Mouse (Mus musculus) thymus, postnatal 14 days (tissue): ENCODE measurements around the gene Prkcb.

ENCODE experiments used
- DNase-seq: peaks from one replicate; pipeline ENCODE4 v3.0.0; 2021

Prkcb gene

DNA sequence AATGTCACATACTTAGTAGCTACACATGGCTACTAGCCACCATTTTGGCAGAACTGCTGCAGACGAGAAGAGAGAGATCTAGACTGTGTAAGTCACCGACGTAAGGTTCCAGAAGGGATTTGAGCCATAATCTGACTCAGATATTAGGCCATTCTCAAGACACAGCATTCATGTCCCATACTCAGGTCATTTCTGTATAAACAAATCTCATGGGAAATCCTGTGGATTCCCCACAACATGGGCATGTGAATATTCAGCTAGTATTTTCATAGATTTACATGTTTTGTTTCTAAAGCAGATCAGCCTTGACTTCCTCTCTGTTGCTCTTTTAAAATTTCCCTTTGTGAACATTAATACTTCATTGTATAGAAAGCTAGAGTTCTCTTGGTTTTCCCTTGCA is 39.4 kb downstream of the Prkcb start:
- no peak for DNase-seq

- DNase-seq: no peak
Measured at GRCm38 (mm10) chr7:122328466-122328865, 39.9 kb downstream of the Prkcb start.

DNA sequence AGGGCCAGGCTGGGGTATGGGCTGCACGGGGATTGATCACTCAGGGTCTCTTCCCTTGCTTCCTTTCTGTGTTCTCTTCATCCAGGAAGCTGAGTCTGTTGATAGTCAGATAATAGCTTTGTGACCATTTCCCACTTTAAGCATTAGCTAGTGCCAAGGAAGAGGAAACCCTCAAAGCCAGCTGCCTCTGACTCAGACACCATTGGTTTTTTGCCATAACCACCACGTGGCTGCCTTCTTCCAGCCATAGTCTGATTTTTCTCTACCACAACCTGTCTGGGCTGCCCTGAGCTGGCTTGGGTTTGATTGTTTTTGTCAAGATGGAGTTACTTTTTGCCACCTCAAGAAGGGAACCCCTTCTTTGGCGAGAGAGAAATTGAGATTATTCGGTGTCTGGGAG is 41.0 kb downstream of the Prkcb start:
- DNase-seq: no peak

- DNase-seq: no peak
Measured at GRCm38 (mm10) chr7:122333686-122334085, 45.1 kb downstream of the Prkcb start.

DNA sequence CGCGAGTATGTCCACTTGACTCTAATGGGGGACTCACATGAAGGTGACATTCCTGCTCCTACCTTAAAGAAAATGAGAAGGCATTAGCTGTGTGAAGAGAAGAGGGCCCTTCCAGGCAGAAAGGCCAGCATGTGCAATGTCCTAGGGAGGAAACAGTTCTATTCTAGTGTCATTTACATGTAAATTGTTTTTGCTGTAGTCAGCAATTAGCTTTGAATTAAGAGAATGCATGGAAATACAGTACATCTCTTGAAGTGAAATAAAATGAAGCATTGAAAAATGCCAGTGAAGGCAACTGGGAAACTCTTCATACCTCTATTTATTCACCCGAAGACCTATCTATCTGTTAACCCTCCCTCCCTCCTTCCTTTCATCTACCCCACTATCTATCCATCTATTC is 48.8 kb downstream of the Prkcb start:
- no peak for DNase-seq

GRCm38 (mm10) chr7:122338055-122338454 is 49.5 kb downstream of the Prkcb start:
- DNase-seq: peak; percentile 20

GRCm38 (mm10) chr7:122339476-122339875 is 50.9 kb downstream of the Prkcb start:
- DNase-seq: no peak

GRCm38 (mm10) chr7:122341813-122342212 is 53.3 kb downstream of the Prkcb start:
- no peak for DNase-seq

DNA sequence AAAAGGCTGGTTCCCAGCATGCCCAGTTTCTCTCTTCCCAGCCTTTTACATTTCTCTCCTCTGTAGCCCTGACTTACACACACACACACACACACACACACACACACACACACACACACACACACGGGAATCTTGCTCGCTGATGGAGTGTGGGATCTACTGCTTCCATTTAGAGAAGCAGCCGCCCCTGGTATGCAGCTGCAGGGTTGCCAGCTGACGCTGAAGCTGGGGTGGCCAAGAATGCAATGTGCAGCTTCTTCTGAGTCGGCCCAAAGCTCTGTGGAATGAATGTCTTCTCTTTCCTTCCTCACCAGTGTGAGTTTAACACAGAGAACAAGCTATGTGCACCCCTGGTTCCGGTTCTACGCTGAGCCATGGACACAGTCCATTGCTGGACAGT is 56.1 kb downstream of the Prkcb start:
- no peak for DNase-seq

- DNase-seq: no peak
Measured at GRCm38 (mm10) chr7:122346251-122347242, 58.0 kb downstream of the Prkcb start.

GRCm38 (mm10) chr7:122347433-122347832 is 58.9 kb downstream of the Prkcb start:
- DNase-seq: no peak

- no peak for DNase-seq
Measured at GRCm38 (mm10) chr7:122349961-122350360, 61.4 kb downstream of the Prkcb start.

DNA sequence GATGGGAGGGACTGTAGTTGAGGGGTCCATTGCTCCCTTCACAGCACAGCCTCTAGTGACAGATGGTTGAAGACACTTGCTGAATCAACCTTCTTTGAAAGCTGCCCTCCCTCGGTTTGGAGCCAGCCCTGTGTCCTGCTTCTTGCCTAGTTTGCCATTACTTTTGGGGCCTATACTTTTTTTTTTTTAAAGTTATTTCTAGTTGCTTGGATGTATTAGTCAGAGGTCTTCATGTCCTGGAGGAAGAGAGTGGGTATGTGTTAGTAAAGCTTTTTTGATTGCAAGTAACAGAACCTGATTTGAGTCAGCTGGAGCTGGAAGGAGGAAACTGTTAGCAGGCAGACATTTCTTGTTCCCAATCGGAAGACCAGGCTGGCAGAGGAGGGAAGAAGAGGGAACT is 62.2 kb downstream of the Prkcb start:
- DNase-seq: no peak

DNA sequence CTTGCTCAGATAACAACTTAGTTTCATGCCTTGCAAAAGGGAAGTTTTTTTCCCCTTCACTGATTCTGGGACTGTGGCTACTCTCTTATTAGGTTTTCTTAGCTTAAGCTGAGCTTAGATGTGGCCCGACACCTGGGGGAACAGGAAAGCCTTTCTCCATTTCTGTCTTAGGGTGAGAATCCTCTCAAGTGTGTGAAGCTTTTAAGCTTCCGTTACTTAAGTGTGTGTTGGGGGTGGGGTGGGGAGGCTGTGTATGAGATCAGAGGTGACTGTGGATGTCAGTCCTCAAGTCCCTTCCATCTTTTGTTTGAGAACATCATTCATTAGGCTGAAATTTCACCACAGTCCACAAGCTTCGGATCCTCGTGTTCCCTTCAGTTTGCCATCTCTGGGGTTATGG is 63.3 kb downstream of the Prkcb start:
- DNase-seq: peak; percentile 85

DNA sequence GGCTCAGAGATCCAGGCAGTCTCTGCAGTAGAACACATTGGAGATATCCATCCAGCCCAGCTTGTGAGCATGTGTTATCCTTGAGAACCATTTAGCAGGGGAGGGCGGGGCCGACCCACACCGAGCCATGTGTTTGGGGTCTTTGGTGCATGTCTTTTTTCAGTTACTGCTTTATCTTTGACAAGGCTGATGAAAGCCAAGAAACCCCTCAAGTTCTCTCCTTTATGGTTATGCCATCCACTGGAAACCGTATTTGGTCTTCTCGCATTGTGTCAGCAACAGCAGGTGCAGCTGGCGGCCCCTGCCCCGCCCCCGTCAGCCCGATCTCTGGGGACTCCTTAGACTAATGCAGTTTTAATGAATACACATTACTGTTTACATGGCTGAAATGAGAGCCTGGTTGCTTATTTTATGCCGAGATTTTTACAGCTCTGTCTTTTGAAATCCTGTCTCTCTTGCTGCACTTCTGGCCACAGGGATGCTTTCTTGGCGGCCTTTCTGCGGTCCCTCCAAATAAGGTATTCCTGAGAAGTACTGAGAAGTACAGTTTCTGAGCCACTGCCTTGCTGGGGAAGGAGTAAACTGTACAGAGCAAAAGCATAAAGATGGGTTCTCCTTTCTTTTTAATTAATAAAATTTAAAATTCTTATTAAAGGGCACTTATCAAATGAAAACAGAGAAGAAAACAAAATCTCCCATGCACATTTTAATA is 64.2 kb downstream of the Prkcb start:
- peak; percentile 91 for DNase-seq

GRCm38 (mm10) chr7:122353329-122353728 is 64.8 kb downstream of the Prkcb start:
- no peak for DNase-seq

DNA sequence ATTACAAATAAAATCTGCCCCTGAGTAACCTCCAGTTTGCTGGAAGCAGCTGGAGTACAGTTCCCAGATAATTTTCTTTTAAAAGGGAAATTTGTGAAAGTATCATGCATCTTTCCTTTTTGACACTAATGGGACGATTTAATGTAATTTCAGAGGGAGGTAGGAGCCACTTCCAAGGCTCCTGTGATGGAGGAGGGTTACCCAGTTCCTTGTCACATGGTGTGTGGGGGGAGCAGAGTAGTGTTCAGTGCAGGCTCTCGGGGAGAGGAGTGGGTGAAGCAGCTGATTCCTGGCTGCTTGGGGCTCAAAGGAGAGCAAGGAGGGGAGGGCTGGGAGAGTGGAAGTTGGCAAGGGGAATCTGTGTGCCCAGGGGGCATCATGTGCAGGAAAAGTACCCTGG is 68.4 kb downstream of the Prkcb start:
- no peak for DNase-seq

DNA sequence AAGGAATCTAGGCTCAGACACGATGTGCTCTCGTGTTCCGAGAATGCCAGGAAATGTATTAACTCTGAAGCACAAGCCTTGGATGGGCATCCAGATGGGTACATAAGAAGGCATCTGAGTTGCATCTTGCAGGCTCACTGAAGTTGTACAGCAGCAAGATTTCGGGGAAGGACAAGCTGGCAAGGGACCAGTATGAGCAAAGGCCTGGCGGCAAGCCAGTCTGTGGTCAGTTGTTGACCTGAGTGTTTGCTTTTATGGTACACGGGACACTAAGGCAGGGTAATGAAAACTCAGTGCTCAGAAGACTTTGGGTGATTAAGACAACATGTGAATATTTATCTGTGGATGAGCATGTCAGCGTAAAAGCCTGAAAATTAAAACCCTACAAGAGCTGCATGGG is 69.3 kb downstream of the Prkcb start:
- no peak for DNase-seq

DNA sequence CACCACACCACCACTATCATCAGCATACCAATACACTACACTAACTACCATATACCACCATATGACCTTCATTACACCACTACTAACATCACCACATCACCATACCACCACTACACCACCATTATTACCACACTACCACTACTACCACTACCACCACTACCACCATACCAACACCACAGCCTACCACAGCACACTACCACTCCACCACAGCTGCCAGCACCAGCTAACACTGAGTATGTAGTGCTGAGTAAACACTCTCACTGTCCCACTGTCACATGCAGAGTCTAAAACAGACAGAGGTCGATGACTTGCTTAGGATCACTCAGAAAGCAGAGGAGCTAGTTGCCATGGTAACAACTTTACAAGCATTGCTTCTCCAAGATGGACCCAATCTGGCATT is 78.1 kb downstream of the Prkcb start:
- no peak for DNase-seq

DNA sequence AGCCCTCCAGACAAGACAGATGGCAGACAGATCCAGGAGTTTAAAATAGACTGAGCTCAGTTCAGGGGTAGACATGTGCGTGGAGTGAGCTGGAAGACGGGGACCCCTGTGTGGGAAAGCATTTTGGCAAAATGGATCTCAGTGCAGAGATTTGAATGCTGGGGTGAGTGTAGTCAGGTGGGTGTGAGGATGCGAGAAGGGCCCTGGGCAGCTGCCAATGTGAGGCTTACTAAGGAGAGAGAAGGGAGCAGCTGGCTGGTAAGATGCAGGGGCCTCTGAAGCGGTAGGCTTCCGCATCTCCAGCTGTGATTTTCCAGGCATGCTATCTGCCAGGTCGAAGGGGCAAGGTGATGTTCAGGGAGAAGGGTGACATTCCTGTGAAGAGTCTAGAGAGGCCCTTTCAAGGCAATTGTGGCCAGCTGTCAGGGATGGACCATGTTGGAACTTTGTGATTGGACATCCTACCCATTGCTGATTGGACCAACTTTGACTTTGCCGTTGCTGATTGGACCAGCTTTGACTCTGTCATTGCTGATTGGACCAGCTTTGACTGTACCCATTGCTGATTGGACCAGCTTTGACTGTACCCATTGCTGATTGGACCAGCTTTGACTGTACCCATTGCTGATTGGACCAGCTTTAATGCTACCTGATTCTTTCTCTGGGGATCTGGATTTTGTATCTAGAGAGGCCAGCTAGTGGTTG is 78.9 kb downstream of the Prkcb start:
- no peak for DNase-seq

- DNase-seq: no peak
Measured at GRCm38 (mm10) chr7:122370488-122370887, 81.9 kb downstream of the Prkcb start.

DNA sequence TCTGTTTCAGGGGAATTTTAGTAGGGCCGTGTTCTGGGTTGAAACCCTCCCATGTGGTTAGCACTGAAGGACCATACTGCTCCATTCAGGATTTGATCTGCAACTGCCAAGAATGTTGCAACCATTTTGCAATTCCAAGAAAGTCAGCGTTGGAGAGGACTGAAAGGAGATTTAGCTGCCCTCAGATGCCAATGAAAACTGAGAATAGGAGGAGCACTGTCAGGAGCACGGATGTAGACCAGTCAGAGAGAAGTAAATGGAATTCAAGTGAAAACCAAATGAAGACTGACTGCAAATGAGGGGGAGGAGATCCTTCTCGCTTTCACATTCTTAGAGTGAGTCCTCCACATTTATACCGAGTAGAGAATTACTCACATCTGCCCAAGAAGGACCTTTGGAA is 83.4 kb downstream of the Prkcb start:
- no peak for DNase-seq

DNA sequence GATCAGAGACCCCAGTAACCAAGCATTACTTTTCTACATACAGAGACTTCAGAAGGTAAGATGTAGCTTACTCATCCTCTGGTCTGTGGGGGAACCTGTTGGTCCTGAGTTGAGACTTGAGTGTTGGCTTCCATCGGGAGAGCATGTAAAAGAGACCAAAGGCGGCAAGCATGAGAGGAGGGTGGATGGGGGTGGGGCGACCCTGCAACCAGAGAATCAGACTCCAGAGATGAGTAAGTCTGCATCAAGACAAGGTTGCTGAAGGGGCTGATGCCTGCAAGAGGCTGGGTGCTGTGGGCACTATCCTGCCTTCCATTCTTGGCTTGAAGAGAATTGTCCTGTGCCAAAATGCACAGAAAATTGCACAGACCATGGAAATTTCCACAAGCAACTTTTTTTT is 83.8 kb downstream of the Prkcb start:
- DNase-seq: no peak

- DNase-seq: no peak
Measured at GRCm38 (mm10) chr7:122376845-122377244, 88.3 kb downstream of the Prkcb start.
